12 mouse cellular contexts compared by ENCODE assay signal in the genomic region with DNA sequence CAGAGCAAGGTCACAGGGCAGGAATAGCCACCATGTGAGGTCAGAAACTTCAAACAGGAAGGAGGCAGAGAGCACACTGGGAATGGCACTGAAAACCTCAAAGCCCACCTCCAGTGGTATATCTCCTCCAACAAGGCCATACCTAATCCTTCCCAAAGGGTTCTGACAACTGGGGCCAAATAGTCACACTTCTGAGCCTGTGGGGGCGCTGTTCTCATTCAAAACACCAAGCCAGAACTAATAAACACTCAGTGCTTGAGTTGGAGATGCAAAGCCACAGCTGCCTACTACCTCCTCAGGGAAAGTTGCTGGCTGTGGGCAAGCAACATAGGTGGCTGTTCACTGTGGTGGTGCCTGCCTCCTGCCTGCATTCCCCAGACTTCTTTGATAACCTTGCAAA.
DNase-seq lines count a peak whose midpoint lies in the region; ATAC-seq and TF ChIP-seq lines count a peak whose summit lies in the region.
"Had no signal": no experiment of that assay in that cellular context is flagged by ENCODE, and none has a peak within 500 bp of the region (broad histone marks: within the 10 kb centered on the region; RNA-seq: fewer than 3 reads in every experiment).

No protein-coding gene starts in this region.

- WGBS in limb, embryonic 11.5 days = 10% methylated on average over 1 of the region's 1 CpGs
- WGBS in limb, embryonic 10.5 days = 11% methylated on average over 1 of the region's 1 CpGs

- no peaks in the 10 kb centered on the region for H3K27me3 ChIP-seq in limb, embryonic 11.5 days (ENCODE audit: control insufficient read depth, insufficient read depth, low read length)
- H3K27me3 ChIP-seq in limb, embryonic 10.5 days (ENCODE audit: low read depth, poor library complexity, severe bottlenecking) = no peaks in the 10 kb centered on the region
- H3K27me3 ChIP-seq: liver, embryonic 15.5 days had no signal

- no peaks in the 10 kb centered on the region for H3K4me1 ChIP-seq in limb, embryonic 11.5 days (ENCODE audit: control insufficient read depth, insufficient read depth, low read length)
- H3K4me1 ChIP-seq in limb, embryonic 10.5 days = peaks cover 4% of the 10 kb centered on the region; the same call in 1 of the 2 replicates
- H3K4me1 ChIP-seq: liver, embryonic 15.5 days had no signal

- peak; percentile 47; the same call in 1 of the 2 replicates for TF ChIP-seq CTCF in brain, embryonic 14.5 days (IDR thresholded peaks at IDR 0.05; ENCODE audit: borderline replicate concordance, extremely low read depth, insufficient read depth, insufficient read length)

- intact Hi-C loops in gastrocnemius, postnatal 36 days (cut with DNase I) = loop anchor here (10.0 kb wide), 1 partner anchor 485 kb away; the partner anchor contains the start of gene 3110040N11Rik

- no peaks in the 10 kb centered on the region for H3K36me3 ChIP-seq in limb, embryonic 11.5 days (ENCODE audit: control insufficient read depth, insufficient read depth, low read length)
- no peaks in the 10 kb centered on the region for H3K36me3 ChIP-seq in limb, embryonic 10.5 days
- H3K36me3 ChIP-seq: liver, embryonic 15.5 days had no signal

- no peaks in the 10 kb centered on the region for H3K9me3 ChIP-seq in limb, embryonic 11.5 days (ENCODE audit: control insufficient read depth, low read length)
- H3K9me3 ChIP-seq in limb, embryonic 10.5 days (replicated peaks) = no peaks in the 10 kb centered on the region
- H3K9me3 ChIP-seq: liver, embryonic 15.5 days had no signal

- H3K27ac ChIP-seq in limb, embryonic 11.5 days (replicated peaks; ENCODE audit: low read depth, low read length) = no peak overlapping the region
- no peak overlapping the region for H3K27ac ChIP-seq in limb, embryonic 10.5 days
- H3K27ac ChIP-seq: liver, embryonic 15.5 days had no signal

- TF ChIP-seq POLR2A in brain, embryonic 14.5 days (IDR thresholded peaks at IDR 0.05; ENCODE audit: borderline replicate concordance, extremely low read depth, insufficient read depth, insufficient read length, poor library complexity, severe bottlenecking) = no peak

- no peak overlapping the region for H3K4me3 ChIP-seq in limb, embryonic 11.5 days (ENCODE audit: low read depth, low read length)
- H3K4me3 ChIP-seq in limb, embryonic 10.5 days = no peak overlapping the region
- H3K4me3 ChIP-seq: liver, embryonic 15.5 days had no signal

- H3K9ac ChIP-seq in limb, embryonic 11.5 days (ENCODE audit: low read length) = no peak overlapping the region
- H3K9ac ChIP-seq: liver, embryonic 15.5 days had no signal

- no peak overlapping the region for H3K4me2 ChIP-seq in limb, embryonic 11.5 days (ENCODE audit: low read depth, severe bottlenecking)
- H3K4me2 ChIP-seq: liver, embryonic 15.5 days had no signal

- peak; percentile 34 for DNase-seq in embryo, embryonic 10 days (ENCODE audit: low spot score)
- no peak for DNase-seq in embryo, embryonic 9.5 days (ENCODE audit: extremely low spot score)
- peak; percentile 37 for DNase-seq in limb, embryonic 11.5 days (ENCODE audit: low spot score)
- DNase-seq in limb, embryonic 10.5 days (ENCODE audit: low spot score) = no peak
- peak; percentile 22 for DNase-seq in A20 (ENCODE audit: low read depth, low spot score)
- DNase-seq in brain, embryonic 14.5 days (ENCODE audit: low read depth) = no peak
- no peak for DNase-seq in gastrocnemius, postnatal 36 days
- DNase-seq in spleen, adult 18-20 months = no peak
- DNase-seq: gastrocnemius, postnatal 25 days; heart, postnatal 10 days; right cerebral cortex, adult 18-20 months had no signal

- no peak for ATAC-seq in limb, embryonic 11.5 days (ENCODE audit: insufficient number of reproducible peaks, low FRiP score, low TSS enrichment, low read depth)

Comparison
In these comparisons a context has a peak if more than half of its experiments do, and no peak if none do; other contexts are left out.
1. DNase-seq: peak in embryo, embryonic 10 days (single experiment), limb, embryonic 11.5 days (single experiment) and A20 (single experiment); none in embryo, embryonic 9.5 days (single experiment), limb, embryonic 10.5 days (single experiment), brain, embryonic 14.5 days (single experiment), gastrocnemius, postnatal 36 days (0 of 2) and spleen, adult 18-20 months (0 of 2).